Mouse (Mus musculus) 3T3-L1 (cell line): Measurements from ENCODE around the gene Tesk2.

Source experiments
- DNase-seq: peaks from one replicate; pipeline ENCODE4 v3.0.0-alpha.2; 2015; ENCODE audit warnings: low read depth, low spot score

Gene Tesk2

DNA sequence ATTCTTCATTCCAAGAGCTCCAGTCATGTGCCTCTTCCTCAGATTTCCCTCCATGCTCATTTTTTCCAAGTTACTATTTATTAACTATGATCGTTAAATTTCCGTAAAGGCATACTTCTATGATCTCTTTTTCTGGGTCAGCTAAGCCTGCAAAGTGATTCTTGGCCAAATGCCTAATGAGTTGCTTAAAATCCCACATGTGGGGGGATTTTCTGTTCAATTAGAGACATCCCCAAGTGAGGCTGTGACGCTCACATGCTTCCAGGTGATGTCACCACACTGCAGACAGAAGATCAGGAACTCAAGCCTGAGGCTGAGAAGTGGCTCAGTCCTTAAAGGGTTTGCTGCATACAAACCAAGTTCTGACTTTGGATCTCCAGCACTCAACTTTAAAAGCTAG is 129.2 kb downstream of the Tesk2 start:
- DNase-seq = no peak

DNA sequence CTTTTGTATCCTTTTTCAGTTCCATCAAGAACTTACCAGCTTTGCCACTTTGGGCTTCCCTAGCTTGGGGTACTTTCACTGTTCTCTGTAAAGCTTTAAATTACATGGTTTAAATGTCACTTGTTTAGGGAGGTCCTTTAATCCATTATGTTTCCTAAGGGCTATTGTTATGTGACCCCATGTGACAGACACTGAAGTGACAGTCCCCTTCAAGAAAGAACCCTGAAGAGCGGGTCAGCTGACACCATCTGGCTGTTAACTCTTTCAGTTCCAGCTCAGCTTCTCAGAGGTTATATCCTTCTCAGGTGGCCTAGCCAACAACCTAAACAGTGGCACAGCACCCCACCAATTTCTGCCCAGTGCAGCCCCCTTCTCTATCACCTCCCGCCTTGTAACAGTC is 133.5 kb downstream of the Tesk2 start:
- DNase-seq = no peak
